ENCODE assay signal across 10 mouse cellular contexts in genomic region chr2:152470973-152471372, GRCm38 (mm10). TPM values are rescaled to one million over a fixed set of nuclear protein-coding genes. Genes with fewer than 3 reads are reported as not detected.
DNase-seq lines count a peak whose midpoint lies in the region; ATAC-seq and TF ChIP-seq lines count a peak whose summit lies in the region.
"Had no signal": no experiment of that assay in that cellular context is flagged by ENCODE, and none has a peak within 500 bp of the region (broad histone marks: within the 10 kb centered on the region; RNA-seq: fewer than 3 reads in every experiment).

No protein-coding gene starts in this region.

- no peak overlapping the region for H3K9ac ChIP-seq in hindbrain, embryonic 12.5 days
- H3K9ac ChIP-seq: liver, embryonic 15.5 days had no signal

- no peak for TF ChIP-seq POLR2A in cortical plate, adult 2 months (IDR thresholded peaks at IDR 0.05; ENCODE audit: extremely low read depth, insufficient read depth, low read length)

- no peak for ATAC-seq in hindbrain, embryonic 12.5 days (ENCODE audit: low FRiP score)

- no peaks in the 10 kb centered on the region for H3K36me3 ChIP-seq in hindbrain, embryonic 10.5 days
- no peaks in the 10 kb centered on the region for H3K36me3 ChIP-seq in hindbrain, embryonic 12.5 days
- H3K36me3 ChIP-seq in forebrain, embryonic 10.5 days (replicated peaks) = no peaks in the 10 kb centered on the region
- H3K36me3 ChIP-seq: liver, embryonic 15.5 days had no signal

- H3K27me3 ChIP-seq in hindbrain, embryonic 10.5 days (ENCODE audit: insufficient read depth, poor library complexity, severe bottlenecking) = no peaks in the 10 kb centered on the region; the same call in 1 of the 2 replicates
- H3K27me3 ChIP-seq in hindbrain, embryonic 12.5 days = no peaks in the 10 kb centered on the region
- H3K27me3 ChIP-seq in forebrain, embryonic 10.5 days (ENCODE audit: poor library complexity, severe bottlenecking) = no peaks in the 10 kb centered on the region

- TF ChIP-seq CTCF in cortical plate, adult 2 months (IDR thresholded peaks at IDR 0.05; ENCODE audit: extremely low read depth, insufficient read depth, low read length) = peak; percentile 28; the same call in 1 of the 2 replicates
- peak; percentile 96 for TF ChIP-seq CTCF in layer of hippocampus, adult 2 months (conservative IDR thresholded peaks at IDR 0.05)

- no peaks in the 10 kb centered on the region for H3K4me1 ChIP-seq in hindbrain, embryonic 10.5 days (replicated peaks)
- no peaks in the 10 kb centered on the region for H3K4me1 ChIP-seq in hindbrain, embryonic 12.5 days
- H3K4me1 ChIP-seq in cortical plate, adult 2 months (ENCODE audit: control insufficient read depth, insufficient read depth, low read length) = no peaks in the 10 kb centered on the region
- no peaks in the 10 kb centered on the region for H3K4me1 ChIP-seq in forebrain, embryonic 10.5 days
- H3K4me1 ChIP-seq: liver, embryonic 15.5 days had no signal

- no peak overlapping the region for H3K4me2 ChIP-seq in hindbrain, embryonic 12.5 days (replicated peaks)
- H3K4me2 ChIP-seq: liver, embryonic 15.5 days had no signal

- no peak overlapping the region for H3K27ac ChIP-seq in hindbrain, embryonic 10.5 days
- H3K27ac ChIP-seq in hindbrain, embryonic 12.5 days = no peak overlapping the region
- no peak overlapping the region for H3K27ac ChIP-seq in cortical plate, adult 2 months (ENCODE audit: insufficient read depth, low read length)
- no peak overlapping the region for H3K27ac ChIP-seq in layer of hippocampus, adult 2 months
- no peak overlapping the region for H3K27ac ChIP-seq in forebrain, embryonic 10.5 days
- H3K27ac ChIP-seq: liver, embryonic 15.5 days had no signal

- no peak overlapping the region for H3K4me3 ChIP-seq in hindbrain, embryonic 10.5 days
- H3K4me3 ChIP-seq in hindbrain, embryonic 12.5 days = no peak overlapping the region
- H3K4me3 ChIP-seq in cortical plate, adult 2 months (ENCODE audit: insufficient read depth, low read length) = no peak overlapping the region
- no peak overlapping the region for H3K4me3 ChIP-seq in layer of hippocampus, adult 2 months
- H3K4me3 ChIP-seq in forebrain, embryonic 10.5 days = no peak overlapping the region
- H3K4me3 ChIP-seq: liver, embryonic 15.5 days had no signal

- DNase-seq in hindbrain, embryonic 10.5 days (ENCODE audit: low spot score) = peak; percentile 15
- DNase-seq in A20 (ENCODE audit: low read depth, low spot score) = peak; percentile 74
- peak; percentile 11 for DNase-seq in Muller cell, postnatal 12 days (ENCODE audit: inconsistent ontology term)
- DNase-seq in layer of hippocampus, adult 2 months (ENCODE audit: low spot score in 2 of 2) = peak; percentile 41 to 74
- DNase-seq in natural killer cell, adult 2 months (ENCODE audit: low spot score in 2 of 2) = peak; percentile 16 to 31
- no peak for DNase-seq in forebrain, embryonic 10.5 days (ENCODE audit: extremely low spot score, low spot score)

- whole genome bisulfite sequencing in hindbrain, embryonic 10.5 days = 38% methylated on average over 7 of the region's 7 CpGs
- 38% methylated on average over 7 of the region's 7 CpGs for WGBS in hindbrain, embryonic 12.5 days
- WGBS in forebrain, embryonic 10.5 days = 39% methylated on average over 7 of the region's 7 CpGs

- no peaks in the 10 kb centered on the region for H3K9me3 ChIP-seq in hindbrain, embryonic 10.5 days
- no peaks in the 10 kb centered on the region for H3K9me3 ChIP-seq in hindbrain, embryonic 12.5 days (replicated peaks)
- H3K9me3 ChIP-seq in forebrain, embryonic 10.5 days = no peaks in the 10 kb centered on the region
- H3K9me3 ChIP-seq: liver, embryonic 15.5 days had no signal

RNA-seq across cellular contexts. Expression of gene Defb20, which starts 5.9 kb away (rescaled TPM):
- not detected in 2 replicates for polyA plus RNA-seq in hindbrain, embryonic 10.5 days (2016; fragmentation: Nextera tagmentation; extraction: Ambion mirVana)
- not detected in 2 replicates for polyA plus RNA-seq in hindbrain, embryonic 12.5 days (2016; fragmentation: Nextera tagmentation; extraction: Ambion mirVana)
- 0.56 TPM in 1 of 2 replicates, not detected in the other for polyA plus RNA-seq in cortical plate, adult 2 months (2012; rRNA removed)
- total RNA-seq in layer of hippocampus, adult 2 months (2021) = not detected
- not detected in 2 replicates for polyA plus RNA-seq in forebrain, embryonic 10.5 days (2016; fragmentation: Nextera tagmentation; extraction: Ambion mirVana)
- polyA plus RNA-seq: liver, embryonic 15.5 days had no signal

RNA-seq across cellular contexts. Expression of gene Defb23, which starts 6.6 kb away (rescaled TPM):
- not detected in 2 replicates for polyA plus RNA-seq in hindbrain, embryonic 10.5 days (2016; fragmentation: Nextera tagmentation; extraction: Ambion mirVana)
- not detected in 2 replicates for polyA plus RNA-seq in hindbrain, embryonic 12.5 days (2016; fragmentation: Nextera tagmentation; extraction: Ambion mirVana)
- not detected in 2 replicates for polyA plus RNA-seq in cortical plate, adult 2 months (2012; rRNA removed)
- not detected for total RNA-seq in layer of hippocampus, adult 2 months (2021)
- not detected in 2 replicates for polyA plus RNA-seq in forebrain, embryonic 10.5 days (2016; fragmentation: Nextera tagmentation; extraction: Ambion mirVana)
- polyA plus RNA-seq: liver, embryonic 15.5 days; testis, adult 2 months had no signal

RNA-seq across cellular contexts. Expression of gene Defb22, which starts 19.0 kb away (rescaled TPM):
- polyA plus RNA-seq in hindbrain, embryonic 10.5 days (2016; fragmentation: Nextera tagmentation; extraction: Ambion mirVana) = not detected in 2 replicates
- polyA plus RNA-seq in hindbrain, embryonic 12.5 days (2016; fragmentation: Nextera tagmentation; extraction: Ambion mirVana) = not detected in 2 replicates
- polyA plus RNA-seq in cortical plate, adult 2 months (2012; rRNA removed) = not detected in 2 replicates
- total RNA-seq in layer of hippocampus, adult 2 months (2021) = not detected
- not detected in 2 replicates for polyA plus RNA-seq in forebrain, embryonic 10.5 days (2016; fragmentation: Nextera tagmentation; extraction: Ambion mirVana)
- polyA plus RNA-seq: liver, embryonic 15.5 days; testis, adult 2 months had no signal

RNA-seq across cellular contexts. Expression of gene Defb26, which starts 40.5 kb away (rescaled TPM):
- not detected in 2 replicates for polyA plus RNA-seq in hindbrain, embryonic 10.5 days (2016; fragmentation: Nextera tagmentation; extraction: Ambion mirVana)
- polyA plus RNA-seq in hindbrain, embryonic 12.5 days (2016; fragmentation: Nextera tagmentation; extraction: Ambion mirVana) = not detected in 2 replicates
- not detected in 2 replicates for polyA plus RNA-seq in cortical plate, adult 2 months (2012; rRNA removed)
- total RNA-seq in layer of hippocampus, adult 2 months (2021) = not detected
- polyA plus RNA-seq in forebrain, embryonic 10.5 days (2016; fragmentation: Nextera tagmentation; extraction: Ambion mirVana) = not detected in 2 replicates
- polyA plus RNA-seq: liver, embryonic 15.5 days; testis, adult 2 months had no signal

RNA-seq across cellular contexts. Expression of gene Defb28, which starts 47.1 kb away (rescaled TPM):
- polyA plus RNA-seq in hindbrain, embryonic 10.5 days (2016; fragmentation: Nextera tagmentation; extraction: Ambion mirVana) = not detected in 2 replicates
- not detected in 2 replicates for polyA plus RNA-seq in hindbrain, embryonic 12.5 days (2016; fragmentation: Nextera tagmentation; extraction: Ambion mirVana)
- polyA plus RNA-seq in cortical plate, adult 2 months (2012; rRNA removed) = not detected in 2 replicates
- total RNA-seq in layer of hippocampus, adult 2 months (2021) = not detected
- polyA plus RNA-seq in forebrain, embryonic 10.5 days (2016; fragmentation: Nextera tagmentation; extraction: Ambion mirVana) = not detected in 2 replicates
- polyA plus RNA-seq: liver, embryonic 15.5 days; testis, adult 2 months had no signal
